Mouse (Mus musculus) left cerebral cortex, adult 9 months (tissue): ENCODE data around the gene Mmp27.
A peak's percentile ranks its signal among the peaks of the same experiment; 100 is the strongest.

Experiments
- DNase-seq, 2 experiments: peaks; one replicate each; pipeline ENCODE4 v3.0.0; 2022; ENCODE audit warnings: low spot score in 2 of 2

The Mmp27 gene

DNA sequence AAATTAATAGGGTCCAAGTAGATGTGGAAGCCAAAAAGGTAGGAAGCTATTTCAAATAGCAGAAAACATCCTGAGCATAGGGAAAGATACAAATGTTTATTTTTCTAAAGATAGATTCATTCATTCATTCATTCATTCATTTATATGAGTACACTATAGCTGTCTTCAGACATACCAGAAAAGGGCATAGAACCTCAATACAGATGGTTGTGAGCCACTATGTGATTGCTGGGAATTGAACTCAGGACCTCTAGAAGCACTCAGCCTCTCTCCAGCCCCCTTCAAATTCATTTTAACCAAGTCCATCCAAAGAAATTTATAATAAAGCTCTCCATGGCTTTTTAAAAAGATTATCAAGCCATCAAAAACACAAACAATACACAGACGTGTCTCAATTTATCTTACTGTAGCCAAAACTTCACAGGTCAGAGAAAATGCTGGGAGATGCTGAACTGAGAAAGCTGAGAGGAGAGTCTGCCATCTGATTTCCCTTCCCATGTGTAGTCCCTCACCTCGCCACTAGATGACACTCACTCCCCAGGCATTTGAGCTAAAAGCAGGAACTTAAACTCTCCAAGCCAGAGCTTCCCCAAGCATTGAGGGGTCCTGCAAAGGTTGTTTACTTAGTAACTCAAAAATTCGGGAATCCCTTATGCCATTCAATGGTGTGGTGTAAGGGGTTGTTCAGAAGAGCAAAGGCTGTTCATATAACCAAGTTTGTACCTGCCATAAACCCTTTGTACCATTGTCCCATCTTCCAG, 32.0 kb downstream of the Mmp27 start:
- DNase-seq = peak in 1 of 2 experiments; percentile 78

- DNase-seq = peak in 1 of 2 experiments; percentile 3
Observed at GRCm38 (mm10) chr9:7604005-7604404, 32.8 kb downstream of the Mmp27 start.

- DNase-seq = no peak
Observed at GRCm38 (mm10) chr9:7605638-7606037, 34.4 kb downstream of the Mmp27 start.

GRCm38 (mm10) chr9:7622582-7622981, 51.4 kb downstream of the Mmp27 start:
- DNase-seq = no peak

GRCm38 (mm10) chr9:7627931-7628330, 56.7 kb downstream of the Mmp27 start, which contains the start of gene Mmp20:
Gene Mmp20 (plus strand): TSS chr9:7628231.
- no peak for DNase-seq
